Mouse (Mus musculus) left cerebral cortex, adult 11 months (tissue): ENCODE data around the gene Klhl6.

Experiments
- DNase-seq: peaks from one replicate; pipeline ENCODE4 v3.0.0; 2022; ENCODE audit warnings: low spot score

Klhl6 gene

DNA sequence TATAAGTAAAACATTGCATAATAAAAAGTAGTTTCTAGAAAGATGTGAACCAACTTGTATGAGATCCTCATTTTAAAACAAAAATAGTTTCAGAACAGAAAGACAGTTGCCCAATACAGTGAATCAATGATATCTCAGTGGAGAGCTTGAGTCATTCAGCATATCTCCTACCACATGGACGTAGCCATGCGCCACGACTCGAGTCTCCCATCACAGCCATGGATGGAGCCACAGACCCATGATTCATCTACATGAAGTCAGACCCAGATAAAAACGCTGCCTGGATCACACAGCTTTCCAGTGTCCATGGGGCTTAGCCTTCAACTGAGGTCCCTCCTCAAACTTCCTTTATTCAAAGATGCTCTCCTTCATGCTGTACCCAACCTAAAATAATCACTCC lies 13.3 kb downstream of the Klhl6 start:
- no peak for DNase-seq

- DNase-seq, result no peak
These were observed 14.2 kb downstream of the Klhl6 start for GRCm38 (mm10) chr16:19968666-19969065.

- DNase-seq, result no peak
These were observed 14.9 kb downstream of the Klhl6 start for GRCm38 (mm10) chr16:19967897-19968392.

DNA sequence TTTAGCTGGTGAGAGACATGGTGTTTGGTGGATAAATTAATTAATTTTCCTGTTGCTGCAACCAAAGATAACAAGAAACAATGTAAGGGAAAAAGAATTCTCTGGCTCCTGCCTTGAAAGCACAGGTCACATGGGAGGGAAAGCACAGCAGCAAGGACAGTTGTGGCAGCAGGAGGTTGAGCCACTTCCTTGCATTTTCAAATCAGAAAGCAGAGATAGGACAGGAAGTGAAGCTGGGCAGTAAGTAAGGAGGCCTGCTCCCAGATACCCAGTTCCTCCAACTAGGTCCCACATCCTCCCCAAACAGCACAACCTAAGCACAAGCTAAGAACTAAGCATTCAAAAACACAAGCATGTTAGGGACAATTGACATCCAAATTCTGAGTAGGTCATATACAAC lies 15.9 kb downstream of the Klhl6 start:
- no peak for DNase-seq

- DNase-seq, result no peak
These were observed 16.4 kb downstream of the Klhl6 start for GRCm38 (mm10) chr16:19966437-19966836.

- no peak for DNase-seq
These were observed 19.9 kb downstream of the Klhl6 start for GRCm38 (mm10) chr16:19962951-19963350.

GRCm38 (mm10) chr16:19961070-19961469 lies 21.8 kb downstream of the Klhl6 start:
- no peak for DNase-seq

DNA sequence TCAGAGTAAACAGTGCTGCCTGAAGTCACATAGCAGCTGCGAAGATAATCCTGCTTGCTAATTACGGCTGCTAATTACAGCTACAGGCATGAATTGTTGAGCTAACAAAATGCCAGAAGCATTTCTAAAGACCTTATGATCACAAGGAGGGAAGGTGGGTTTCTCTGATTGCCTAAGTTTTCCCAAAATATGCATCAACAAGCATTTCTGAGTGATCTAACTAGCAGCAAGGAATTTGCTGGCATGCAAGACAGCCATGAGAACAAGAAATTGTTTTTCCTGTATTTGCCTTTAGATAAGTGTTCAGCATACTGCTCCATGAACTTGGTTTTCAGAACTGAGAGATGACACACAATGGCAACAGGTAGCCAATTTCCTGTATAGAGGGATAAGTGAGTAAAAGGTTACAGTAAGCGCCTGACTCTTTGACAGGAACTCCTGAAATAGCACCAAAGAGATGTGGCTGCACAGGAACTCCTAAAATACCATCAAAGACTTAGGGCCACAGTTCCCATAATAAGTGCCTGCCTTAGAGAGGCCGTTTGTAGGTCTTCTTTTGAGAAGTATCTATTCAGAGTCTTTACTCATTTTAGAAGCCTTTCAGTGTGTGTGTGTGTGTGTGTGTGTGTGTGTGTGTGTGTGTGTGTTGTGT lies 22.3 kb downstream of the Klhl6 start:
- no peak for DNase-seq

DNA sequence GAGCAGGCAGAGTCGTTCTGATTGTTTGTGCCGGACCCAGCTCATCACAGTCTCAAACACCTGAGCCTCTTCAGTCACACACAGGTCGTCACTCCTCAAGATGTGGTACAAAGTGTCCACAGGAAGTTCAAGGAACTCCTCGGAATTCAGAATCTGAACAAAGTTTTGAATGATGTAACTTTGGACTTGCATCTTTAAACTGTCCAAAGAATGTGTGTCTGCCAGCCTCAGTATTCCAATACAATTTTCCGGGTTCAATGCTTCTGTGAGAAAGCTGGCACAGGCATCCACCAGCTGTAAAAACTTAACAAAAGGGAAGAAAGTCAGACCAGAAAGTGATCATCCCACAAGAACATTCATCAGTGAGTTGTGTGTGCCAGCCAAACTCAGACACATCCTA lies 25.8 kb downstream of the Klhl6 start:
- DNase-seq, result no peak

DNA sequence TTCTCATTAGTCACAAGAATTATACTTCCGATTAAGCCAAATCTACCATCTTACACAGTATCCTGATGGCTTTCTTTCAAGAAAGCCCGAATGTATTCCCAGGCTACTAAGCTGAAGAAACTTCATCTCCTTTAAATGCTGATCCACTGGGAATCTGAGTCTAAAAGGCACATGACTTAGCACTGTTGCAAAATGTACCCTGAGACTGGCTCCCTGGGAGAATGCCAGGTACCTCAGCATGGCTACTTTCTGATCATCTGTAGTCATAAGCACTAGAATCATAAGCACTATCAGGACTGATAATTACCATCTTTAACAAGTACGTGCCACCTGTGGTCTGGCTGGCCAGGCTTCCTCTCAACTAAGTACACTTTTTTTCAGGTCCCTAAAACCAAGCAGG lies 35.5 kb downstream of the Klhl6 start:
- no peak for DNase-seq

GRCm38 (mm10) chr16:19946578-19947298 lies 36.1 kb downstream of the Klhl6 start:
- DNase-seq, result no peak

- no peak for DNase-seq
These were observed 62.0 kb downstream of the Klhl6 start for GRCm38 (mm10) chr16:19920823-19921222.

DNA sequence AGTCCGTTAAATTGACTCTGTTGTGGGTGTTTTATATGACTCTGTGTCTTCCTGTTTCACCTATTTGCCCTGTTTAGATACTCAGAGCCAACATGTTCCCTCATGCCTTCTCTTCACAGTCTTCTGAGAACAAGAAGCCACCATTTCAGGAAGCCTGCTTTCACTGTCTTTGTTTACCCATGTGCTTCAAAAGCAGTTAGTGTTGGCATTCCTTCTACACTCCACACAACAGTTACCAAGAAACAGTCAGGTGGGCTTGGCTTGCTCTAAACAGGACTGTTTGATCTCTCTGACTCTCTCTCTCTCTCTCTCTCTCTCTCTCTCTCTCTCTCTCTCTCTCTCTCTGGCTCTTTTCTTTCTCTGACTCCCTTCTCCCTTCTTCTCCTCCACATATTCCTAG lies 64.6 kb downstream of the Klhl6 start:
- DNase-seq, result no peak

GRCm38 (mm10) chr16:19912582-19912981 lies 70.3 kb downstream of the Klhl6 start:
- no peak for DNase-seq

GRCm38 (mm10) chr16:19908291-19908690 lies 74.5 kb downstream of the Klhl6 start:
- DNase-seq, result no peak

DNA sequence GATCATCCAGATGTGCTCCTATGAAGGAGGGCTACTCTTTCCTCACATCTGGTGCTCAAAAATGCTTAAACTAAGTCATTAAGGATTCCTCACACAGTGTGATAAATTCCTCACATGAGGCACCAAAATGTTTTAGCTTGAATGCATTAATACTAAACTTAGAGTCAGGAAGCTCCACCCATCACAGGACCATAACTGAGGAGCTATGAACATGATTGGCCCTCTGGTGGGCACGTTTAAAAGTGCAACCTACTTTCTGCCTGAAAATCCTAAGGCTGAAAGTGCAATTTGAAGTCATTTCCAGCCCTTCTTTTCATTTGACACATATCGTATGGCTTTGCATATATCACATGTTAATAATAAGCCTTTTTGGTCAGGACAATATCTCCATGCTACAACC lies 75.7 kb downstream of the Klhl6 start:
- no peak for DNase-seq

GRCm38 (mm10) chr16:19904734-19905479 lies 77.9 kb downstream of the Klhl6 start:
- no peak for DNase-seq

GRCm38 (mm10) chr16:19903792-19904191 lies 79.0 kb downstream of the Klhl6 start:
- DNase-seq, result no peak
